Mouse (Mus musculus): ENCODE data around the gene Map3k3. TPM values are rescaled to one million over a fixed set of nuclear protein-coding genes. Genes with fewer than 3 reads are reported as not detected.

The Map3k3 gene
- polyA plus RNA-seq, 1 experiment from 2014 or later: 17.4 TPM

GRCm38 (mm10) chr11:106164601-106165180 lies 80.3 kb downstream of the Map3k3 start:
- DNase-seq (ENCODE audit: low spot score): no peak
- H3K9me3 ChIP-seq (ENCODE audit: control insufficient read depth, low read length): no peaks in the 10 kb centered on the region
- H3K4me1 ChIP-seq (replicated peaks; ENCODE audit: control insufficient read depth, insufficient read depth, low read length): peaks cover 5% of the 10 kb centered on the region
- no peak overlapping the region for H3K9ac ChIP-seq (ENCODE audit: low read depth, low read length)
- peaks cover 3% of the 10 kb centered on the region; the same call in 1 of the 2 replicates for H3K36me3 ChIP-seq (ENCODE audit: control insufficient read depth, insufficient read depth, low read length)
- H3K27me3 ChIP-seq (replicated peaks; ENCODE audit: control insufficient read depth, insufficient read depth, low read length): no peaks in the 10 kb centered on the region
- WGBS: 83% methylated on average over 16 of the region's 16 CpGs
- H3K27ac ChIP-seq (ENCODE audit: low read depth, low read length): peak overlapping the region; percentile 38; the same call in 1 of the 2 replicates
- H3K4me2 ChIP-seq: no peak overlapping the region; the same call in 1 of the 2 replicates
- no peak overlapping the region for H3K4me3 ChIP-seq (ENCODE audit: low read depth, low read length)
- no peak for ATAC-seq (replicated peaks; ENCODE audit: low FRiP score)

GRCm38 (mm10) chr11:106167435-106167834 lies 83.0 kb downstream of the Map3k3 start:
- H3K4me1 ChIP-seq (replicated peaks; ENCODE audit: control insufficient read depth, insufficient read depth, low read length): no peaks in the 10 kb centered on the region; the same call in 1 of the 2 replicates
- 71% methylated on average over 5 of the region's 5 CpGs for WGBS
- no peak for ATAC-seq (replicated peaks; ENCODE audit: low FRiP score)

GRCm38 (mm10) chr11:106170807-106171206 lies 86.4 kb downstream of the Map3k3 start:
- H3K27me3 ChIP-seq (replicated peaks; ENCODE audit: control insufficient read depth, insufficient read depth, low read length): no peaks in the 10 kb centered on the region

More at GRCm38 (mm10) chr11:106167435-106167834, 83.0 kb downstream of the Map3k3 start:
- H3K9ac ChIP-seq (ENCODE audit: low read depth, low read length): no peak overlapping the region
- no peak overlapping the region for H3K4me2 ChIP-seq
- H3K9me3 ChIP-seq (ENCODE audit: control insufficient read depth, low read length): no peaks in the 10 kb centered on the region
- H3K27me3 ChIP-seq (replicated peaks; ENCODE audit: control insufficient read depth, insufficient read depth, low read length): no peaks in the 10 kb centered on the region
- H3K36me3 ChIP-seq (ENCODE audit: control insufficient read depth, insufficient read depth, low read length): peaks cover 3% of the 10 kb centered on the region; the same call in 1 of the 2 replicates
- no peak for DNase-seq (ENCODE audit: low spot score)
- H3K27ac ChIP-seq (ENCODE audit: low read depth, low read length): no peak overlapping the region
- no peak overlapping the region for H3K4me3 ChIP-seq (ENCODE audit: low read depth, low read length)

GRCm38 (mm10) chr11:106173228-106173627 lies 88.8 kb downstream of the Map3k3 start:
- Histone ChIP-seq H3K27ac (ENCODE audit: low read depth, low read length) (no peak overlapping the region), H3K4me3 (ENCODE audit: low read depth, low read length) (no peak overlapping the region), H3K4me1 (replicated peaks; ENCODE audit: control insufficient read depth, insufficient read depth, low read length) (peaks cover 10% of the 10 kb centered on the region), H3K36me3 (ENCODE audit: control insufficient read depth, insufficient read depth, low read length) (no peaks in the 10 kb centered on the region; the same call in 1 of the 2 replicates), H3K4me2 (no peak overlapping the region), H3K9me3 (ENCODE audit: control insufficient read depth, low read length) (no peaks in the 10 kb centered on the region), H3K9ac (ENCODE audit: low read depth, low read length) (no peak overlapping the region), H3K27me3 (replicated peaks; ENCODE audit: control insufficient read depth, insufficient read depth, low read length) (no peaks in the 10 kb centered on the region)
- 76% methylated on average over 2 of the region's 2 CpGs for WGBS
- ATAC-seq (replicated peaks; ENCODE audit: low FRiP score) (no peak), DNase-seq (ENCODE audit: low spot score) (no peak)

More at GRCm38 (mm10) chr11:106170807-106171206, 86.4 kb downstream of the Map3k3 start:
- ATAC-seq (replicated peaks; ENCODE audit: low FRiP score) (no peak), DNase-seq (ENCODE audit: low spot score) (no peak)
- Histone ChIP-seq H3K4me1 (replicated peaks; ENCODE audit: control insufficient read depth, insufficient read depth, low read length) (no peaks in the 10 kb centered on the region), H3K4me3 (ENCODE audit: low read depth, low read length) (no peak overlapping the region), H3K36me3 (ENCODE audit: control insufficient read depth, insufficient read depth, low read length) (no peaks in the 10 kb centered on the region; the same call in 1 of the 2 replicates), H3K4me2 (no peak overlapping the region), H3K9ac (ENCODE audit: low read depth, low read length) (no peak overlapping the region), H3K27ac (ENCODE audit: low read depth, low read length) (no peak overlapping the region), H3K9me3 (ENCODE audit: control insufficient read depth, low read length) (no peaks in the 10 kb centered on the region)
- 79% methylated on average over 7 of the region's 7 CpGs for WGBS

- Histone ChIP-seq H3K27me3 (replicated peaks; ENCODE audit: control insufficient read depth, insufficient read depth, low read length) (no peaks in the 10 kb centered on the region), H3K9me3 (ENCODE audit: control insufficient read depth, low read length) (no peaks in the 10 kb centered on the region), H3K4me2 (no peak overlapping the region), H3K27ac (ENCODE audit: low read depth, low read length) (no peak overlapping the region), H3K9ac (ENCODE audit: low read depth, low read length) (no peak overlapping the region), H3K4me1 (replicated peaks; ENCODE audit: control insufficient read depth, insufficient read depth, low read length) (peaks cover 17% of the 10 kb centered on the region), H3K36me3 (ENCODE audit: control insufficient read depth, insufficient read depth, low read length) (no peaks in the 10 kb centered on the region; the same call in 1 of the 2 replicates), H3K4me3 (ENCODE audit: low read depth, low read length) (no peak overlapping the region)
- DNase-seq (ENCODE audit: low spot score) (no peak), ATAC-seq (replicated peaks; ENCODE audit: low FRiP score) (no peak)
- WGBS: 76% methylated on average over 5 of the region's 5 CpGs
Observed at GRCm38 (mm10) chr11:106174372-106174771, 90.0 kb downstream of the Map3k3 start.

GRCm38 (mm10) chr11:106175081-106175480 lies 90.7 kb downstream of the Map3k3 start:
- WGBS: 65% methylated on average over 3 of the region's 3 CpGs
- ATAC-seq (replicated peaks; ENCODE audit: low FRiP score): no peak

GRCm38 (mm10) chr11:106176372-106176771 lies 92.0 kb downstream of the Map3k3 start:
- Histone ChIP-seq H3K27ac (ENCODE audit: low read depth, low read length) (no peak overlapping the region), H3K4me1 (replicated peaks; ENCODE audit: control insufficient read depth, insufficient read depth, low read length) (peaks cover 20% of the 10 kb centered on the region), H3K27me3 (replicated peaks; ENCODE audit: control insufficient read depth, insufficient read depth, low read length) (no peaks in the 10 kb centered on the region), H3K9me3 (ENCODE audit: control insufficient read depth, low read length) (no peaks in the 10 kb centered on the region), H3K36me3 (ENCODE audit: control insufficient read depth, insufficient read depth, low read length) (no peaks in the 10 kb centered on the region; the same call in 1 of the 2 replicates), H3K9ac (ENCODE audit: low read depth, low read length) (no peak overlapping the region), H3K4me3 (ENCODE audit: low read depth, low read length) (no peak overlapping the region), H3K4me2 (no peak overlapping the region)
- 59% methylated on average over 5 of the region's 5 CpGs for WGBS
- no peak for ATAC-seq (replicated peaks; ENCODE audit: low FRiP score)
- no peak for DNase-seq (ENCODE audit: low spot score)

More at GRCm38 (mm10) chr11:106175081-106175480, 90.7 kb downstream of the Map3k3 start:
- Histone ChIP-seq H3K9me3 (ENCODE audit: control insufficient read depth, low read length) (no peaks in the 10 kb centered on the region), H3K36me3 (ENCODE audit: control insufficient read depth, insufficient read depth, low read length) (no peaks in the 10 kb centered on the region; the same call in 1 of the 2 replicates), H3K27ac (ENCODE audit: low read depth, low read length) (no peak overlapping the region), H3K4me3 (ENCODE audit: low read depth, low read length) (no peak overlapping the region), H3K27me3 (replicated peaks; ENCODE audit: control insufficient read depth, insufficient read depth, low read length) (no peaks in the 10 kb centered on the region), H3K4me2 (no peak overlapping the region), H3K4me1 (replicated peaks; ENCODE audit: control insufficient read depth, insufficient read depth, low read length) (peaks cover 20% of the 10 kb centered on the region), H3K9ac (ENCODE audit: low read depth, low read length) (no peak overlapping the region)
- no peak for DNase-seq (ENCODE audit: low spot score)

GRCm38 (mm10) chr11:106178036-106178782 lies 93.8 kb downstream of the Map3k3 start:
- H3K4me2 ChIP-seq: peak overlapping the region; percentile 29
- peaks cover 20% of the 10 kb centered on the region for H3K4me1 ChIP-seq (replicated peaks; ENCODE audit: control insufficient read depth, insufficient read depth, low read length)
- no peaks in the 10 kb centered on the region for H3K9me3 ChIP-seq (ENCODE audit: control insufficient read depth, low read length)
- no peaks in the 10 kb centered on the region for H3K27me3 ChIP-seq (replicated peaks; ENCODE audit: control insufficient read depth, insufficient read depth, low read length)
- H3K4me3 ChIP-seq (ENCODE audit: low read depth, low read length): no peak overlapping the region
- ATAC-seq (replicated peaks; ENCODE audit: low FRiP score) (peak; percentile 88), DNase-seq (ENCODE audit: low spot score) (no peak)
- WGBS: 57% methylated on average over 5 of the region's 5 CpGs
- no peak overlapping the region for H3K27ac ChIP-seq (ENCODE audit: low read depth, low read length)
- no peak overlapping the region for H3K9ac ChIP-seq (ENCODE audit: low read depth, low read length)
- H3K36me3 ChIP-seq (ENCODE audit: control insufficient read depth, insufficient read depth, low read length): no peaks in the 10 kb centered on the region
